Mouse (Mus musculus) lung, postnatal 0 days (tissue): ENCODE data around the gene Gm20388. TPM values are rescaled to one million over a fixed set of nuclear protein-coding genes. Genes with fewer than 3 reads are reported as not detected.

Experiments
- ATAC-seq: fragments of 200-750 bp; cut with Nextera tagmentation; 2 replicates; pipeline ENCODE4 v1.8.0; 2017; ENCODE audit warnings: moderate library complexity
- DNase-seq: peaks from one replicate; pipeline ENCODE4 v3.0.0-alpha.2; 2016; ENCODE audit warnings: low spot score
- H3K27ac ChIP-seq: fragments of 300-500 bp; sonication (generic); 2 replicates; pipeline ENCODE4 v1.5.1; 2014; ENCODE audit warnings: antibody characterized with exemption, mild to moderate bottlenecking, low read length, mixed read lengths
- H3K27me3 ChIP-seq: fragments of 300-500 bp; sonication (generic); replicated peaks from 2 replicates; pipeline ENCODE4 v1.6.1; 2014; ENCODE audit warnings: low read length, mixed read lengths; ENCODE audit not compliant: insufficient read depth
- H3K36me3 ChIP-seq: fragments of 300-500 bp; sonication (generic); 2 replicates; pipeline ENCODE4 v1.6.1; 2014; ENCODE audit warnings: low read length, mixed read lengths; ENCODE audit not compliant: insufficient read depth
- H3K4me1 ChIP-seq: fragments of 300-500 bp; sonication (generic); 2 replicates; pipeline ENCODE4 v1.6.1; 2014; ENCODE audit warnings: antibody characterized with exemption, low read depth, low read length, mixed read lengths; ENCODE audit not compliant: insufficient read depth
- H3K4me2 ChIP-seq: fragments of 300-500 bp; sonication (generic); replicated peaks from 2 replicates; pipeline ENCODE4 v1.6.1; 2014; ENCODE audit warnings: low read depth, mild to moderate bottlenecking, low read length, moderate library complexity, mixed read lengths
- H3K4me3 ChIP-seq: fragments of 300-500 bp; sonication (generic); 2 replicates; pipeline ENCODE4 v1.5.1; 2014; ENCODE audit warnings: low read depth, low read length
- H3K9ac ChIP-seq: fragments of 300-500 bp; sonication (generic); replicated peaks from 2 replicates; pipeline ENCODE4 v1.6.1; 2014; ENCODE audit warnings: low read depth, mild to moderate bottlenecking
- H3K9me3 ChIP-seq: fragments of 300-500 bp; sonication (generic); 2 replicates; pipeline ENCODE4 v1.6.1; 2016; ENCODE audit warnings: low read length, mixed read lengths
- CTCF ChIP-seq: IDR thresholded peaks from 2 replicates; pipeline ENCODE4 v1.5.1; 2016; ENCODE audit warnings: antibody characterized with exemption, mild to moderate bottlenecking
- EP300 ChIP-seq: IDR thresholded peaks from 2 replicates; pipeline ENCODE4 v1.6.1; 2016; ENCODE audit warnings: antibody characterized with exemption, mild to moderate bottlenecking, control low read depth
- WGBS: fragments of 180-500 bp; shearing (Covaris S2); extraction: QIAGEN DNeasy Blood & Tissue Kit; methylation state at CpG from one replicate; pipeline ENCODE4 v1.1.7; 2014; 5-methylcytosine and 5-hydroxymethylcytosine counted together
- polyA plus RNA-seq: library from polyadenylated mRNA; unstranded; fragments of >200 nt; fragmentation: Nextera tagmentation; extraction: Ambion mirVana; gene quantifications from 2 replicates; pipeline ENCODE4 v1.2.1, GENCODE M21; 2015

Gene Gm20388
- polyA plus RNA-seq, 1 experiment from 2014 or later = not detected

- Histone ChIP-seq H3K27me3 (0 out of 2 replicates have a peak, but pooled peaks cover 5% of the 10 kb centered on the region), H3K4me3 (no peak overlapping the region), H3K9me3 (no peaks in the 10 kb centered on the region), H3K27ac (no peak overlapping the region), H3K4me1 (no peaks in the 10 kb centered on the region), H3K9ac (no peak overlapping the region), H3K36me3 (no peaks in the 10 kb centered on the region), H3K4me2 (no peak overlapping the region)
- ATAC-seq (no peak), DNase-seq (no peak)
- WGBS = 38% methylated on average over 12 of the region's 12 CpGs
- TF ChIP-seq EP300 (no peak), CTCF (no peak)
These were observed 1289.4 kb downstream of the Gm20388 start for GRCm38 (mm10) chr8:121200069-121200468.

GRCm38 (mm10) chr8:121200979-121201378 is 1290.3 kb downstream of the Gm20388 start:
- Histone ChIP-seq H3K4me1 (no peaks in the 10 kb centered on the region), H3K27ac (no peak overlapping the region)
- ATAC-seq = peak; percentile 91

GRCm38 (mm10) chr8:121201651-121202050 is 1291.0 kb downstream of the Gm20388 start:
- Histone ChIP-seq H3K4me2 (no peak overlapping the region), H3K9ac (no peak overlapping the region), H3K27me3 (0 out of 2 replicates have a peak, but pooled peaks cover 5% of the 10 kb centered on the region), H3K27ac (no peak overlapping the region), H3K9me3 (no peaks in the 10 kb centered on the region), H3K4me1 (no peaks in the 10 kb centered on the region), H3K36me3 (no peaks in the 10 kb centered on the region), H3K4me3 (no peak overlapping the region)
- ATAC-seq (peak; percentile 55), DNase-seq (peak; percentile 52)
- WGBS = 46% methylated on average over 7 of the region's 7 CpGs
- no peak for TF ChIP-seq CTCF
- no peak for TF ChIP-seq EP300

More at GRCm38 (mm10) chr8:121200979-121201378, 1290.3 kb downstream of the Gm20388 start:
- TF ChIP-seq EP300 (peak; percentile 90), CTCF (no peak)
- DNase-seq = peak; percentile 78
- H3K4me3 ChIP-seq = no peak overlapping the region
- WGBS = 46% methylated on average over 3 of the region's 3 CpGs
- H3K9ac ChIP-seq = no peak overlapping the region
- no peaks in the 10 kb centered on the region for H3K9me3 ChIP-seq
- no peak overlapping the region for H3K4me2 ChIP-seq
- H3K27me3 ChIP-seq = 0 out of 2 replicates have a peak, but pooled peaks cover 5% of the 10 kb centered on the region
- no peaks in the 10 kb centered on the region for H3K36me3 ChIP-seq

- no peaks in the 10 kb centered on the region for H3K36me3 ChIP-seq
- H3K4me3 ChIP-seq = no peak overlapping the region
- TF ChIP-seq EP300 = no peak
- TF ChIP-seq CTCF = no peak
- ATAC-seq = no peak
- WGBS = 63% methylated on average over 19 of the region's 19 CpGs
- no peak overlapping the region for H3K27ac ChIP-seq
- no peaks in the 10 kb centered on the region for H3K4me1 ChIP-seq
- DNase-seq = no peak
- no peaks in the 10 kb centered on the region for H3K9me3 ChIP-seq
- no peak overlapping the region for H3K9ac ChIP-seq
- H3K4me2 ChIP-seq = no peak overlapping the region
- H3K27me3 ChIP-seq = 0 out of 2 replicates have a peak, but pooled peaks cover 5% of the 10 kb centered on the region
These were observed 1293.2 kb downstream of the Gm20388 start for GRCm38 (mm10) chr8:121203612-121204376.

- ATAC-seq = no peak
- no peaks in the 10 kb centered on the region for H3K9me3 ChIP-seq
- no peak for DNase-seq
- H3K4me1 ChIP-seq = no peaks in the 10 kb centered on the region
- no peak overlapping the region for H3K4me2 ChIP-seq
- 84% methylated on average over 2 of the region's 2 CpGs for WGBS
- H3K27me3 ChIP-seq = no peaks in the 10 kb centered on the region
- no peak overlapping the region for H3K9ac ChIP-seq
- no peak overlapping the region for H3K27ac ChIP-seq
- H3K36me3 ChIP-seq = no peaks in the 10 kb centered on the region
- H3K4me3 ChIP-seq = no peak overlapping the region
- no peak for TF ChIP-seq CTCF
- TF ChIP-seq EP300 = no peak
These were observed 1296.5 kb downstream of the Gm20388 start for GRCm38 (mm10) chr8:121207171-121207570.

- Histone ChIP-seq H3K27ac (no peak overlapping the region), H3K9ac (no peak overlapping the region), H3K4me1 (no peaks in the 10 kb centered on the region), H3K4me2 (no peak overlapping the region), H3K4me3 (no peak overlapping the region), H3K27me3 (no peaks in the 10 kb centered on the region), H3K36me3 (no peaks in the 10 kb centered on the region), H3K9me3 (no peaks in the 10 kb centered on the region)
- DNase-seq (no peak), ATAC-seq (no peak)
- 80% methylated on average over 3 of the region's 3 CpGs for WGBS
- no peak for TF ChIP-seq EP300
- TF ChIP-seq CTCF = no peak
These were observed 1300.0 kb downstream of the Gm20388 start for GRCm38 (mm10) chr8:121210627-121211026.
